Mouse (Mus musculus) lung, adult 2 months (tissue): ENCODE data around the gene Gm5089.

Source experiments
- CTCF ChIP-seq: fragments of 200-500 bp; IDR thresholded peaks from 2 replicates; pipeline ENCODE4 v1.5.1; 2011; ENCODE audit warnings: mild to moderate bottlenecking, low read length, control low read depth; ENCODE audit not compliant: insufficient read depth
- POLR2A ChIP-seq: fragments of 200-500 bp; IDR thresholded peaks from 2 replicates; pipeline ENCODE4 v1.6.1; 2011; ENCODE audit warnings: low read depth, mild to moderate bottlenecking, control low read depth, low read length, borderline replicate concordance; ENCODE audit errors: extremely low read depth

- no peak for TF ChIP-seq CTCF
- no peak for TF ChIP-seq POLR2A
Measured at GRCm38 (mm10) chr14:122480355-122480754, 29.4 kb upstream of the Gm5089 start.
